Mouse (Mus musculus) adipose tissue, adult 10 weeks (tissue): Measurements from ENCODE around the gene Agfg1. TPM values are rescaled to one million over a fixed set of nuclear protein-coding genes. Genes with fewer than 3 reads are reported as not detected.

Source experiments
- polyA plus RNA-seq: library from polyadenylated mRNA; stranded (reverse); fragments of 350-450 nt; fragmentation: Illumina TruSeq; extraction: RNeasy Lipid Tissue Mini Kit (QIAGEN cat#74804); gene quantifications from one replicate; pipeline ENCODE4 v1.2.3, GENCODE M21; 2014; ENCODE audit warnings: low read depth, low replicate concordance

Agfg1 gene
- 23.5 TPM for polyA plus RNA-seq

DNA sequence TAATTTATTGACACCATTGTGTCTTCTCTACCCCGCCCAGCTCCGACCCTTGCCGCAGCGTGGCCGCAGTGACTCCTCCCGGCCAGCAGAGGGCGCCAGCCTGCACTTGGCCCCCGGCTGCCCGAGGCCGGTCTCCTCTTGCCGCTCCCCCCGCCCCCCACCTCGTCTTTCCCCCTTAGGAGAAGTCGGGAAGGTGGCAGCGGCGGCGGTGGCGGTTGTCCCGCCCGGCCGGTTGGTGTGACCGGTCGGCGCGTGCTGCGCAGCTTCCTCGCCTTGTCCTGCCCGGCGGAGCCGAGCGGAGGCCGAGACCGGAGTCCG is at the start of gene Agfg1:
Agfg1 (plus strand) TSS at position 188 of the 318 bp plus-strand sequence.

GRCm38 (mm10) chr1:82913025-82913424 is 73.7 kb downstream of the Agfg1 start, which contains the start of gene A030005L19Rik:
A030005L19Rik (plus strand) TSS chr1:82913325.

GRCm38 (mm10) chr1:82924650-82925049 is 85.4 kb downstream of the Agfg1 start, which contains the start of gene A030014E15Rik:
A030014E15Rik (plus strand) TSS chr1:82924917.

GRCm38 (mm10) chr1:82931326-82931725 is 92.0 kb downstream of the Agfg1 start, which contains the start of gene Gm6217:
Gm6217 (minus strand) TSS chr1:82931399.

GRCm38 (mm10) chr1:82943295-82943694 is 104.0 kb downstream of the Agfg1 start, which contains the start of gene A030003K21Rik:
A030003K21Rik (minus strand) TSS chr1:82943388.

Other genes starting within 250 kb of the Agfg1 start
- gene Mff, start 114.6 kb upstream of the Agfg1 start, polyA plus RNA-seq, result 101 TPM
- not detected for gene Tm4sf20, start 71.0 kb upstream of the Agfg1 start, polyA plus RNA-seq
- gene Gm47791, start 68.2 kb upstream of the Agfg1 start, polyA plus RNA-seq, result not detected
- gene A030005L19Rik, start 73.8 kb downstream of the Agfg1 start, polyA plus RNA-seq, result not detected
- gene A030014E15Rik, start 85.4 kb downstream of the Agfg1 start, polyA plus RNA-seq, result not detected
- gene Gm6217, start 91.9 kb downstream of the Agfg1 start, polyA plus RNA-seq, result not detected
- gene A030003K21Rik, start 103.9 kb downstream of the Agfg1 start, polyA plus RNA-seq, result not detected
- not detected for gene Gm7544, start 116.5 kb downstream of the Agfg1 start, polyA plus RNA-seq
- not detected for gene Gm47955, start 120.8 kb downstream of the Agfg1 start, polyA plus RNA-seq
- gene Gm47959, start 161.1 kb downstream of the Agfg1 start, polyA plus RNA-seq, result not detected
- gene Slc19a3, start 199.0 kb downstream of the Agfg1 start, polyA plus RNA-seq, result 3.9 TPM
- not detected for gene Krtap28-10, start 203.0 kb downstream of the Agfg1 start, polyA plus RNA-seq
- gene Gm47969, start 205.4 kb downstream of the Agfg1 start, polyA plus RNA-seq, result not detected
- not detected for gene A030005K14Rik, start 219.9 kb downstream of the Agfg1 start, polyA plus RNA-seq
- gene Krtap28-13, start 221.4 kb downstream of the Agfg1 start, polyA plus RNA-seq, result not detected